Mouse (Mus musculus): ENCODE results near the gene Ccdc88c. TPM values are rescaled to one million over a fixed set of nuclear protein-coding genes. Genes with fewer than 3 reads are reported as not detected.
A peak's percentile ranks its signal among the peaks of the same experiment; 100 is the strongest.

The Ccdc88c gene
- polyA plus RNA-seq, 1 experiment from 2014 or later = 16.7 TPM

DNA sequence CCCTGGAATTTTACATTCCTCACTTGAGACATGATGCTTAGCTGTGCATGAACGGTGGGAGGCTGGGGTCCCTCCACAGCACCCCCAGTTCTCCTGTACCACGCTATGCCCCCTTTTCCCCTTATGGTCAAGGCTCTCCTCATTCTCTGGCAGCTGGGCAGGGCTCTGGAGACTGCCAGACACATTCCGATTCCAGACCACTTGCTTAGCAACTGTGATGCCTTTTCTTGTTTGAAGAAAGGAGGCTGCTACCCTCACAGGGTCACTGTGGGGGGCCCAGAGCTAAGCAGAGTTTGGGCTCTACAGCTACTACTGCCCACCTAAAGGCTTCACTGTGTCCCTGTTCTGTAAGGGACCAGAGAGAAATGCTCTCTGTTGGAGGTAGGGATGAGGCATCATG is 71.6 kb downstream of the Ccdc88c start:
- Histone ChIP-seq H3K4me1 (ENCODE audit: control insufficient read depth, insufficient read depth, low read length) (peaks cover 20% of the 10 kb centered on the region; the same call in 1 of the 2 replicates), H3K27me3 (ENCODE audit: control insufficient read depth, insufficient read depth, low read length) (no peaks in the 10 kb centered on the region), H3K4me2 (ENCODE audit: low read length) (no peak overlapping the region), H3K27ac (replicated peaks; ENCODE audit: low read depth, low read length) (peak overlapping the region; percentile 21), H3K36me3 (ENCODE audit: control insufficient read depth, insufficient read depth, low read length) (0 out of 2 replicates have a peak, but pooled peaks cover 3% of the 10 kb centered on the region), H3K9me3 (ENCODE audit: control insufficient read depth, low read length) (no peaks in the 10 kb centered on the region), H3K9ac (replicated peaks; ENCODE audit: low read length) (no peak overlapping the region), H3K4me3 (replicated peaks; ENCODE audit: low read depth, low read length) (no peak overlapping the region)
- 10% methylated on average over 3 of the region's 3 CpGs for WGBS
- ATAC-seq (ENCODE audit: low FRiP score, low TSS enrichment) = no peak
- peak; percentile 55 for DNase-seq

DNA sequence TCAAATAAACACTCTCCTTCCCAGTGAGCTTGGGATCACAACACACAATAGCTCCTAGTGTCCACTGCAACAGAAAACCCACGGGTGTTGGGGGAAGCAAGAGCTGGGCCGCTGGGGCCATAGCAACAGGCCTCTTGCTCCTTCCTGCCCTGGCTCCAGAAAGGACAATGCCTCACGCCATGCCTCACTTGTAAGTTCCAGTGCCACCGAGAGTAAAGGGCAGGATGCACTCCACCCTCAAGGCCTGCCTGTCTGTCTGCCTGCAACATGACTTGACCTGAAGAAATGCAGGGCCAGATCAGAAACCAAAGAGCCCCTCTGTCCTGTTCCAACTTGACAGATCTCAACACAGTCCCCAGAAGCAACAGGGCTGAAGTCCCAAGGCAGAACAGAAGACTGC is 72.0 kb downstream of the Ccdc88c start:
- peak overlapping the region; percentile 21 for H3K27ac ChIP-seq (replicated peaks; ENCODE audit: low read depth, low read length)
- DNase-seq (no peak), ATAC-seq (ENCODE audit: low FRiP score, low TSS enrichment) (no peak)
- peaks cover 20% of the 10 kb centered on the region; the same call in 1 of the 2 replicates for H3K4me1 ChIP-seq (ENCODE audit: control insufficient read depth, insufficient read depth, low read length)
- WGBS = 28% methylated on average over 4 of the region's 4 CpGs
- H3K9me3 ChIP-seq (ENCODE audit: control insufficient read depth, low read length) = no peaks in the 10 kb centered on the region
- peaks cover 3% of the 10 kb centered on the region; the same call in 1 of the 2 replicates for H3K36me3 ChIP-seq (ENCODE audit: control insufficient read depth, insufficient read depth, low read length)
- no peak overlapping the region for H3K9ac ChIP-seq (replicated peaks; ENCODE audit: low read length)
- no peak overlapping the region for H3K4me2 ChIP-seq (ENCODE audit: low read length)
- no peaks in the 10 kb centered on the region for H3K27me3 ChIP-seq (ENCODE audit: control insufficient read depth, insufficient read depth, low read length)
- no peak overlapping the region for H3K4me3 ChIP-seq (replicated peaks; ENCODE audit: low read depth, low read length)

DNA sequence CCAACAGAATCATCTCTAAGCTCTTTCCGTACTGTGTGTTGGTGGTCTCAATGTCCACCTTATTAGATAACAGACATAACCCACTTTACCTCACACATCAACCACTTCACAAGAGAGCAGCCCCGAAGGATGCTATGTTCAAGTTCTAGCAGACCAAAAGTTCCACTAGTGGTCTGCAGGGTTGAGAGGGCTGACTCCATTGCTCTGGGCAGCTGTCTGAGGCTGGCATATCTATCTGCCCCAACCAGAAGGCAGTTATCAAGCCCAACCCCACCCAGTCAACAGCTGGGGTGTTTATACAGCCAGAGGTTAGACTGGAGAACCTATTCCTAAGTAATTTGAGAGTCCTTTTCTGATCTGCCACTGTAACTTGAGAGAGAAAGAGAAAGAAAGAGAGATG is 72.8 kb downstream of the Ccdc88c start:
- DNase-seq (no peak), ATAC-seq (ENCODE audit: low FRiP score, low TSS enrichment) (no peak)
- H3K27ac ChIP-seq (replicated peaks; ENCODE audit: low read depth, low read length) = no peak overlapping the region
- no peak overlapping the region for H3K4me2 ChIP-seq (ENCODE audit: low read length)
- peaks cover 20% of the 10 kb centered on the region; the same call in 1 of the 2 replicates for H3K4me1 ChIP-seq (ENCODE audit: control insufficient read depth, insufficient read depth, low read length)
- H3K27me3 ChIP-seq (ENCODE audit: control insufficient read depth, insufficient read depth, low read length) = no peaks in the 10 kb centered on the region
- no peaks in the 10 kb centered on the region for H3K9me3 ChIP-seq (ENCODE audit: control insufficient read depth, low read length)
- peaks cover 3% of the 10 kb centered on the region; the same call in 1 of the 2 replicates for H3K36me3 ChIP-seq (ENCODE audit: control insufficient read depth, insufficient read depth, low read length)
- H3K9ac ChIP-seq (replicated peaks; ENCODE audit: low read length) = no peak overlapping the region
- no peak overlapping the region for H3K4me3 ChIP-seq (replicated peaks; ENCODE audit: low read depth, low read length)
- WGBS = 94% methylated on average over 2 of the region's 2 CpGs

DNA sequence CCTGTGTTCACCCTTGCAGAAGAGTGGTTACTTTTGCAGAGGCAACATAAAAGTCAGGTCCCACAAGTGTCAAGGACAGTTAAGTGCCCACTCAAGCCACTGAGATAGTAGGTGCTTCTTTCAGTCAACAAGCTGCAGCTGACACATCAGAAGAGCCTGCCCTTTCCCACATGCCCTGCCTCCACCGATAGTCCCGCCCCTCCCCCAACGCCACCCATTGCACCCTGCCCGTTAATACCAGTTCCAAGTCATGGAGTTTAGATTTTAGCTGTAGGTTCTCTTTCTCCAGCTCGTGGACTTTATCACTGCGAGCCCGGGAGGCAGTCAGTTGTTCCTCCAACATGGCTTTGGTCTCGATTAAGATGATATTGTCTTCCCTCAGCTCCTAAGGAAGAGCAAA is 74.9 kb downstream of the Ccdc88c start:
- ATAC-seq (ENCODE audit: low FRiP score, low TSS enrichment) (no peak), DNase-seq (no peak)
- no peak overlapping the region for H3K4me2 ChIP-seq (ENCODE audit: low read length)
- H3K4me1 ChIP-seq (ENCODE audit: control insufficient read depth, insufficient read depth, low read length) = peaks cover 20% of the 10 kb centered on the region; the same call in 1 of the 2 replicates
- no peaks in the 10 kb centered on the region for H3K9me3 ChIP-seq (ENCODE audit: control insufficient read depth, low read length)
- no peaks in the 10 kb centered on the region for H3K27me3 ChIP-seq (ENCODE audit: control insufficient read depth, insufficient read depth, low read length)
- H3K9ac ChIP-seq (replicated peaks; ENCODE audit: low read length) = no peak overlapping the region
- H3K27ac ChIP-seq (replicated peaks; ENCODE audit: low read depth, low read length) = no peak overlapping the region
- peaks cover 3% of the 10 kb centered on the region; the same call in 1 of the 2 replicates for H3K36me3 ChIP-seq (ENCODE audit: control insufficient read depth, insufficient read depth, low read length)
- 65% methylated on average over 8 of the region's 8 CpGs for WGBS
- no peak overlapping the region for H3K4me3 ChIP-seq (replicated peaks; ENCODE audit: low read depth, low read length)

DNA sequence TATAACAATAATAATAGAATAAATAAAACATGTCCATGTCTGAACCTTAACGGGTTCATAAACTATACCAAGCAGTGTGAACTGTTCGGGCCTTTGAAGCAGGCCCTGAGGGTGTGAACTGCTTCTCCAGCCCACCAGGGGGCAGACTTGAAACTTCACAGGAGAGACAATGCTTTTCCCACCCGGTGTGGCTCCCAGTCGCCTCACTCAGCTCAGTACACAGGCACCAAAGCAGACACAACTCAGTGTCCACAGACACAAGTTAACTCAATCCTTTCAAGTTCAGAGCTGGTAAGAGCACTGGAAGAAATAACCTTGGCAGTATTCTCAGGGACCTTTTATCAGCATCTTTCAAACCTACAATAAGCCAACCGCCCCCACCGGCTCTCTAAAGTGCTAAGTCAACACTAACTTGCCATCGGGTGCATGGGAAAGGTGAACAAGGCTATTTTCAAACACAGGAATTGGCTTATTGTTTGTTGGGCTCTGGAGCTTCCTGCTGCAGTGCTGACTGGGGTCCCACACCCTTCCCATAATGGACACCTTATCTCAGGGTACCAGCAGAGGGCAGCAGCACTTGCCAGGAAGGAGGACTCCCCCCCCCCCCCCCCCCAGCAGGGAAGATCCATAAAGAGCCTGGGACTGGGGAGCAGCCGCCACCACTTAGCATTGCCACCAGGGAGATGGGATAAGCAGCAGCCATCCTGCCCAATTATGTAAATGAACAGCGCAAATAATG is 76.5 kb downstream of the Ccdc88c start:
- Histone ChIP-seq H3K4me3 (replicated peaks; ENCODE audit: low read depth, low read length) (no peak overlapping the region), H3K27ac (replicated peaks; ENCODE audit: low read depth, low read length) (peak overlapping the region; percentile 42), H3K9ac (replicated peaks; ENCODE audit: low read length) (no peak overlapping the region), H3K27me3 (ENCODE audit: control insufficient read depth, insufficient read depth, low read length) (no peaks in the 10 kb centered on the region), H3K4me2 (ENCODE audit: low read length) (no peak overlapping the region), H3K36me3 (ENCODE audit: control insufficient read depth, insufficient read depth, low read length) (peaks cover 18% of the 10 kb centered on the region), H3K9me3 (ENCODE audit: control insufficient read depth, low read length) (no peaks in the 10 kb centered on the region), H3K4me1 (ENCODE audit: control insufficient read depth, insufficient read depth, low read length) (peaks cover 14% of the 10 kb centered on the region; the same call in 1 of the 2 replicates)
- ATAC-seq (ENCODE audit: low FRiP score, low TSS enrichment) (peak; percentile 82), DNase-seq (peak; percentile 92)
- WGBS = 34% methylated on average over 9 of the region's 9 CpGs

DNA sequence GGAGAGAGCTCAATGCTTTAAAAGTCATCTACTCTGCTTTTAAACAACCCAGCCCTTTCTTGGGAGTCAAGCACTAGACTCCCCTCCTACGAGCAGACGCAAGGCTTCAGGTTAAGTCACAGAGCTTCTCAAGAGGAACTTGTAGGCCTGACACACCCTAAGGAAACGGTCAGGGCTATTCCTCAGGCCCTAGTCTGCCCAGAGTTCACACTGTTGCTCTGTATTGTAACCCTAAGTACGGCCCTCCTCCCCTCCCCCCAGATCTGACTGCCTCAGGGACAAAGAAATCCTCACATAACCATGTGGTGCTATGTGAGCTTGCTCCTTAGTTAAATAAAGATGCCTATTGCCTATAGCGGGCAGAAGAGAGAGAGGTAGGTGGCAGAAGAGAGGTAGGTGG is 79.7 kb downstream of the Ccdc88c start:
- 93% methylated on average over 5 of the region's 5 CpGs for WGBS
- Histone ChIP-seq H3K27ac (replicated peaks; ENCODE audit: low read depth, low read length) (no peak overlapping the region), H3K36me3 (ENCODE audit: control insufficient read depth, insufficient read depth, low read length) (peaks cover 50% of the 10 kb centered on the region), H3K4me3 (replicated peaks; ENCODE audit: low read depth, low read length) (no peak overlapping the region), H3K9ac (replicated peaks; ENCODE audit: low read length) (no peak overlapping the region), H3K27me3 (ENCODE audit: control insufficient read depth, insufficient read depth, low read length) (no peaks in the 10 kb centered on the region), H3K4me1 (ENCODE audit: control insufficient read depth, insufficient read depth, low read length) (0 out of 2 replicates have a peak, but pooled peaks cover 9% of the 10 kb centered on the region), H3K9me3 (ENCODE audit: control insufficient read depth, low read length) (no peaks in the 10 kb centered on the region), H3K4me2 (ENCODE audit: low read length) (no peak overlapping the region)
- ATAC-seq (ENCODE audit: low FRiP score, low TSS enrichment) (no peak), DNase-seq (no peak)

DNA sequence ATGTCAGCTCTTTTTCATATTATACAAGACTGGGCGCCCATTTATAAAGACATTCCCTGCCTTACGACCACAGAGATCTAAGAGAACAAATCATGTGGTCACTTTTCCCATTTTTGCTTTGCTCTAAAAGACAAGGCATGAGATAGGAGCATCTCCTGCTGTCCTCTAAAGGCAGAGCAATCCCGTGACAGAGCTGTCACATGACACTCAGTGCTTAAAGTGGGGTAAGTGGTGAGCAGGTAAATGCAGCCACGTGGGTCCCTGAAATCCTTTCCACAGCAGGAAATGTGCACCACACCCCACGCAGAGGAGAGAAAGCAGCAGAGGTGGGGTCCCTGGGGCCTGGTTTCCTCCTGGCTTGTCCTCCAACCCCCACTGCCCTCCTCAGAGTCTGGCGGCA is 80.8 kb downstream of the Ccdc88c start:
- Histone ChIP-seq H3K4me3 (replicated peaks; ENCODE audit: low read depth, low read length) (no peak overlapping the region), H3K9me3 (ENCODE audit: control insufficient read depth, low read length) (no peaks in the 10 kb centered on the region), H3K27me3 (ENCODE audit: control insufficient read depth, insufficient read depth, low read length) (no peaks in the 10 kb centered on the region), H3K4me2 (ENCODE audit: low read length) (no peak overlapping the region), H3K4me1 (ENCODE audit: control insufficient read depth, insufficient read depth, low read length) (0 out of 2 replicates have a peak, but pooled peaks cover 7% of the 10 kb centered on the region), H3K9ac (replicated peaks; ENCODE audit: low read length) (no peak overlapping the region), H3K36me3 (ENCODE audit: control insufficient read depth, insufficient read depth, low read length) (peaks cover 58% of the 10 kb centered on the region), H3K27ac (replicated peaks; ENCODE audit: low read depth, low read length) (no peak overlapping the region)
- no peak for DNase-seq
- no peak for ATAC-seq (ENCODE audit: low FRiP score, low TSS enrichment)
- 96% methylated on average over 6 of the region's 6 CpGs for WGBS

DNA sequence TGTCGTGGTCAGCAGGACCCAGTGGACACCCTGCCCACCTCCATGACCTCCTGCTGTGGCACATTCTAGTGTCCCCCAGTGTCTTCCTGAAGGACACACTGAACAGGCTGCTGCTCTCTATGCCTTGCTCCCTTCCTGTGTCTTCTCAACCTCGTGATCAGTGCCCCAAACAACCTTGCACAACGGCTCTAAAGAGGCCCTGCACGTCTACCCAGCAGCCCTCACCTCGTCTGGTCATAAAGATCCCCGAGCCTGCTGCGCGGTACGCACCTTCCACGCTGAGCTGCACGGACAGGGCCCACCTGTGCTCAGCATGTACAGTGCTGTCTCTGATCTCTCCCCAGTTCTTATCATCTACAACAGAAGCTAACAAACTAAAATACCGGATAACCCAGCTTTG is 82.9 kb downstream of the Ccdc88c start:
- H3K4me1 ChIP-seq (ENCODE audit: control insufficient read depth, insufficient read depth, low read length) = no peaks in the 10 kb centered on the region
- H3K9me3 ChIP-seq (ENCODE audit: control insufficient read depth, low read length) = no peaks in the 10 kb centered on the region
- DNase-seq (no peak), ATAC-seq (ENCODE audit: low FRiP score, low TSS enrichment) (no peak)
- WGBS = 94% methylated on average over 12 of the region's 12 CpGs
- H3K27ac ChIP-seq (replicated peaks; ENCODE audit: low read depth, low read length) = no peak overlapping the region
- no peak overlapping the region for H3K4me2 ChIP-seq (ENCODE audit: low read length)
- no peak overlapping the region for H3K9ac ChIP-seq (replicated peaks; ENCODE audit: low read length)
- no peaks in the 10 kb centered on the region for H3K27me3 ChIP-seq (ENCODE audit: control insufficient read depth, insufficient read depth, low read length)
- H3K4me3 ChIP-seq (replicated peaks; ENCODE audit: low read depth, low read length) = no peak overlapping the region
- H3K36me3 ChIP-seq (ENCODE audit: control insufficient read depth, insufficient read depth, low read length) = peaks cover 72% of the 10 kb centered on the region

DNA sequence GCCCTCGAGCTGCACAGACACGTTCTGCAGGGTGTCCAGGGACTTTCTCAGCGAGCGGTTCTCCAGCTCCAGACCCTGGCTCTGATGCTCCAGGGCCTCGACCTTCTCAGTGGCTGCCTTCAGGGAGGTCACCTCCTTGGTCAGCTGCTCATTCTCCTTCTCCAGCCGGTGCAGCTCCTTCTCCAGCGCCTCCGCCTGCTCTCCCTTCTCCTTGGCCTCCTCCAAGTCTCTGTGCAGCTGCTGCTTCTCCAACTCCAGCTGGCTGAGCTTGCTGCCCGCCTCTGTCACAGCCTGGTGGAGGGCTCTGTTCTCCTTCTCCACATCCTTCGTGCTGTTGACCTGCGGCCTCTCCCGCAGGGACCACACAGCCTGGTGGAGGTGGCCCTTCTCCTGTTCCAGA is 83.4 kb downstream of the Ccdc88c start:
- no peak overlapping the region for H3K9ac ChIP-seq (replicated peaks; ENCODE audit: low read length)
- no peaks in the 10 kb centered on the region for H3K27me3 ChIP-seq (ENCODE audit: control insufficient read depth, insufficient read depth, low read length)
- no peak overlapping the region for H3K4me2 ChIP-seq (ENCODE audit: low read length)
- no peak overlapping the region for H3K4me3 ChIP-seq (replicated peaks; ENCODE audit: low read depth, low read length)
- ATAC-seq (ENCODE audit: low FRiP score, low TSS enrichment) = no peak
- WGBS = 89% methylated on average over 12 of the region's 12 CpGs
- no peak overlapping the region for H3K27ac ChIP-seq (replicated peaks; ENCODE audit: low read depth, low read length)
- H3K36me3 ChIP-seq (ENCODE audit: control insufficient read depth, insufficient read depth, low read length) = peaks cover 76% of the 10 kb centered on the region
- H3K9me3 ChIP-seq (ENCODE audit: control insufficient read depth, low read length) = no peaks in the 10 kb centered on the region
- DNase-seq = no peak
- H3K4me1 ChIP-seq (ENCODE audit: control insufficient read depth, insufficient read depth, low read length) = no peaks in the 10 kb centered on the region

All from midbrain, embryonic 14.5 days (tissue).